Mouse (Mus musculus) gastrocnemius, postnatal 14 days (tissue): Measurements from ENCODE around the gene Postn. TPM values are rescaled to one million over a fixed set of nuclear protein-coding genes. Genes with fewer than 3 reads are reported as not detected.

ENCODE experiments used
- DNase-seq: peaks from one replicate; pipeline ENCODE4 v3.0.0; 2021; ENCODE audit warnings: mixed read lengths
- intact Hi-C: fragments of 180-260 bp; cut with DNase I; formaldehyde crosslinking; loops from one replicate; pipeline ENCODE4 v1.15.1; 2025; ENCODE audit warnings: low total_unique reads
- total RNA-seq, 2 experiments: library from RNA; stranded (reverse); gene quantifications; 2 replicates each; pipeline ENCODE4 v1.2.3; 2021

The Postn gene
- total RNA-seq, 2 experiments from 2014 or later, result 162 to 197 TPM

- no peak for DNase-seq
- intact Hi-C loops, result no loop called here
Measured at GRCm38 (mm10) chr3:54413584-54413897, 52.6 kb downstream of the Postn start.

- no peak for DNase-seq
- intact Hi-C loops, result no loop called here
Measured at GRCm38 (mm10) chr3:54414386-54414785, 53.5 kb downstream of the Postn start.

- intact Hi-C loops, result no loop called here
- DNase-seq, result no peak
Measured at GRCm38 (mm10) chr3:54417833-54418386, 57.0 kb downstream of the Postn start.

GRCm38 (mm10) chr3:54420189-54420928 lies 59.5 kb downstream of the Postn start:
- intact Hi-C loops, result no loop called here
- no peak for DNase-seq

- intact Hi-C loops, result no loop called here
- no peak for DNase-seq
Measured at GRCm38 (mm10) chr3:54420983-54421382, 60.1 kb downstream of the Postn start.

GRCm38 (mm10) chr3:54421666-54422065 lies 60.8 kb downstream of the Postn start:
- DNase-seq, result no peak
- intact Hi-C loops, result no loop called here

GRCm38 (mm10) chr3:54424146-54424545 lies 63.2 kb downstream of the Postn start:
- intact Hi-C loops, result no loop called here
- no peak for DNase-seq

GRCm38 (mm10) chr3:54431663-54432062 lies 70.8 kb downstream of the Postn start:
- no peak for DNase-seq
- intact Hi-C loops, result no loop called here

GRCm38 (mm10) chr3:54432167-54432566 lies 71.3 kb downstream of the Postn start:
- intact Hi-C loops, result no loop called here
- no peak for DNase-seq

GRCm38 (mm10) chr3:54432605-54433004 lies 71.7 kb downstream of the Postn start:
- no peak for DNase-seq
- intact Hi-C loops, result no loop called here

- no peak for DNase-seq
- intact Hi-C loops, result no loop called here
Measured at GRCm38 (mm10) chr3:54434571-54434970, 73.7 kb downstream of the Postn start.

- DNase-seq, result no peak
- intact Hi-C loops, result no loop called here
Measured at GRCm38 (mm10) chr3:54436373-54436964, 75.6 kb downstream of the Postn start.

Other genes starting within 250 kb of the Postn start
- gene Trpc4, start 205.1 kb upstream of the Postn start, total RNA-seq, result under 1 TPM; 0.13 to 0.27 TPM